Mouse (Mus musculus) neural tube, embryonic 12.5 days (tissue): ENCODE data around the gene Rgs11. TPM values are rescaled to one million over a fixed set of nuclear protein-coding genes. Genes with fewer than 3 reads are reported as not detected.

Source experiments
- ATAC-seq: fragments of 200-750 bp; cut with Nextera tagmentation; 2 replicates; pipeline ENCODE4 v1.8.0; 2017; ENCODE audit warnings: low read depth, mild to moderate bottlenecking, moderate TSS enrichment, moderate library complexity; ENCODE audit not compliant: low FRiP score
- H3K27ac ChIP-seq: fragments of 300-500 bp; sonication (generic); 2 replicates; pipeline ENCODE4 v1.5.1; 2016
- H3K27me3 ChIP-seq: fragments of 300-500 bp; sonication (generic); replicated peaks from 2 replicates; pipeline ENCODE4 v1.6.1; 2016; ENCODE audit warnings: mild to moderate bottlenecking
- H3K36me3 ChIP-seq: fragments of 300-500 bp; sonication (generic); 2 replicates; pipeline ENCODE4 v1.6.1; 2016; ENCODE audit warnings: mild to moderate bottlenecking
- H3K4me1 ChIP-seq: fragments of 300-500 bp; sonication (generic); 2 replicates; pipeline ENCODE4 v1.6.1; 2016
- H3K4me2 ChIP-seq: fragments of 300-500 bp; sonication (generic); replicated peaks from 2 replicates; pipeline ENCODE4 v1.6.1; 2016; ENCODE audit warnings: mild to moderate bottlenecking
- H3K4me3 ChIP-seq: fragments of 300-500 bp; sonication (generic); 2 replicates; pipeline ENCODE4 v1.5.1; 2016
- H3K9ac ChIP-seq: fragments of 300-500 bp; sonication (generic); 2 replicates; pipeline ENCODE4 v1.6.1; 2016; ENCODE audit warnings: mild to moderate bottlenecking
- H3K9me3 ChIP-seq: fragments of 300-500 bp; sonication (generic); 2 replicates; pipeline ENCODE4 v1.6.1; 2016; ENCODE audit warnings: mild to moderate bottlenecking
- WGBS: fragments of 180-500 bp; shearing (Covaris S2); methylation state at CpG from one replicate; pipeline ENCODE4 v1.1.7; 2016; 5-methylcytosine and 5-hydroxymethylcytosine counted together
- polyA plus RNA-seq: library from polyadenylated mRNA; unstranded; fragments of >200 nt; fragmentation: Nextera tagmentation; extraction: Ambion mirVana; gene quantifications from 2 replicates; pipeline ENCODE4 v1.2.1, GENCODE M21; 2016

Rgs11 gene
- polyA plus RNA-seq, 1 experiment from 2014 or later = 6.3 TPM

DNA sequence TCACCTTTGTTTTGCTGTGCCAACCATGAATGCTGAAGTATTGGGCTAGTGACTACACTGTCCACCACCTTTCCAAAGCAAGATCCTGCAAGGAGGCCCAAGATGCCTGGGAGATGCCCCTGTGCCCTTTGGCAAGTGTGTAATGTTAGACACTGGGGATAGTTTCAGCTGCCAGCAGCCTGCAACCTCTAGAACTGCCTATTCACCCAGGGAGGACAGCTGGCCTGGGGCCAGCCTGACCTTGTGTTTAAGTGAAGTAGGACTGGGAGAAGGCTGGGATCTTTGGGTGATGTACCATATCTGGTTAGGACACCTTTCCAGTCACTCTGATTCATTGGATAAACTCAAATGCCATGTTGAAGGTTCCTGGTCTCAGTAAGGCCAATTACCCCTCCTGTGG lies 753 bp upstream of the Rgs11 start:
- Histone ChIP-seq H3K9me3 (no peaks in the 10 kb centered on the region), H3K4me1 (peaks cover 18% of the 10 kb centered on the region), H3K4me3 (no peak overlapping the region), H3K27me3 (peaks cover 63% of the 10 kb centered on the region), H3K27ac (no peak overlapping the region), H3K36me3 (peaks cover 10% of the 10 kb centered on the region), H3K4me2 (no peak overlapping the region), H3K9ac (no peak overlapping the region)
- ATAC-seq = no peak

DNA sequence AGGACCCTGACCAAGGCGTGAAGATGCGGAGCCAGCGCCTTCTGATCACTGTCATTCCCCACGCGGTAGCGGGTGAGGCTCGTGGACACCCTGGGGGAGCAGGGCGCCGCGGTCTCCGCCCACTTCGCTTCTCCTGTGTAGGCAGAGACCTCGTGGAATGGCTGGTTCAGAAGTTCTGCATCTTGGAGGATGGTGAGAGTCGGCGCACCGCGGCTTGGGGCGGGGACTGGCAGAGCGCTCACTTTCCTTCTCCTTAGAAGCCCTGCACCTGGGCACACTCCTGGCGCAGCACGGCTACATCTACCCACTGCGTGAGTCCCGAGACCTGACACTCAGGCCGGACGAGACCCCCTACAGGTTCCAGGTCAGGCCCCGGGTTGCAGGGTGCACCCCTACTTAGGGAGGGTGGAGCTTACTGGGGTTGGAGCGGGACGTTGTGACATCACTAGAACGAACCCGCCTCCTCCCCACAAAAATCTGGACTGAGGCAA lies 615 bp downstream of the Rgs11 start:
- 1% methylated on average over 30 of the region's 30 CpGs for WGBS
- Histone ChIP-seq H3K4me1 (peaks cover 18% of the 10 kb centered on the region), H3K27ac (no peak overlapping the region), H3K4me3 (peak overlapping the region; percentile 30), H3K4me2 (peak overlapping the region; percentile 55), H3K36me3 (no peaks in the 10 kb centered on the region), H3K9me3 (no peaks in the 10 kb centered on the region), H3K9ac (peak overlapping the region; percentile 30; the same call in 1 of the 2 replicates), H3K27me3 (peaks cover 63% of the 10 kb centered on the region)
- ATAC-seq = no peak; the same call in 1 of the 2 replicates

- H3K27ac ChIP-seq = no peak overlapping the region
- H3K4me2 ChIP-seq = no peak overlapping the region
- no peaks in the 10 kb centered on the region for H3K36me3 ChIP-seq
- H3K4me1 ChIP-seq = peaks cover 18% of the 10 kb centered on the region
- no peak overlapping the region for H3K9ac ChIP-seq
- no peaks in the 10 kb centered on the region for H3K9me3 ChIP-seq
- WGBS = 36% methylated on average over 11 of the region's 11 CpGs
- no peak for ATAC-seq
- peaks cover 51% of the 10 kb centered on the region for H3K27me3 ChIP-seq
- no peak overlapping the region for H3K4me3 ChIP-seq
Observed at GRCm38 (mm10) chr17:26204766-26205165, 2.0 kb downstream of the Rgs11 start.

DNA sequence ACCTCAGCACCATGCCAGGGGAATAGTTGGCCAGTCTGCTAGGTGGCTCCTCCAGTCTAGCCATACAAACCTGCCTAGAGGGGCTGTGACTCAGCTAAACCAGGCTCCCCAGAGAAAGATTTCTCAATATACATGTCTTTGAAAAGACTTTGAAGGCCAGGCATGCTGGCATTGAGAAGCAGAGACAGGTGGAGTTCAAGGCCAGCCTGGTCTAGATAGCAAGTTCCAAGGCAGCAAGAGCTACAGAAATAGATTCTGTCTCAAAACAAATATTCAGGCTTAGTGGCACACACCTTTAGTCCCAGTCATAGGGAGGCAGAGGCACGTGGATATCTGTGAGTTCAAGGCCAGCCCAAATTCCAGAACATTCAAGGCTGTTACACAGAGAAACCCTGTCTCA lies 3.6 kb downstream of the Rgs11 start:
- H3K4me2 ChIP-seq = no peak overlapping the region
- ATAC-seq = no peak
- WGBS = 71% methylated on average over 1 of the region's 1 CpGs
- H3K27me3 ChIP-seq = peaks cover 36% of the 10 kb centered on the region
- H3K4me1 ChIP-seq = peaks cover 10% of the 10 kb centered on the region
- H3K9me3 ChIP-seq = no peaks in the 10 kb centered on the region
- no peaks in the 10 kb centered on the region for H3K36me3 ChIP-seq
- H3K9ac ChIP-seq = no peak overlapping the region
- no peak overlapping the region for H3K27ac ChIP-seq
- H3K4me3 ChIP-seq = no peak overlapping the region

DNA sequence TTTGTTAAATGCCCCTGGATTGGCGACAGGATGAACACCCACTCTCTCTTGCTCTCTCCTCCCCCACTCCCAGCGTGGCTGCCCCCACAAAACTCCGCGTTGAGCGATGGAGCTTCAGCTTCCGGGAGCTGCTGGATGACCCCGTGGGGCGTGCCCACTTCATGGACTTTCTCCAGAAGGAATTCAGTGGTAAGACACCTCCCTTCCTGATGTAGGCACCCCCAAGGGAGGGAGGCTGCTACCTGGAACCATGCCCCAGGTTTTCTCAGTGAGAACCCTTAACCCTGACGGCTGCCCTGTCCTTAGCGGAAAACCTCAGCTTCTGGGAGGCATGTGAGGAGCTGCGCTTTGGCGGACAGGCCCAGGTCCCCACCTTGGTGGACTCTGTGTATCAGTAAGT lies 4.9 kb downstream of the Rgs11 start, which contains the start of gene Arhgdig:
TSS of gene Arhgdig (minus strand) at position 101 of the 400 bp plus-strand sequence.
- Histone ChIP-seq H3K27me3 (peaks cover 23% of the 10 kb centered on the region), H3K4me2 (no peak within 1 kb of the TSS), H3K9ac (no peak within 1 kb of the TSS), H3K27ac (no peak within 1 kb of the TSS), H3K4me1 (peaks cover 9% of the 10 kb centered on the region), H3K9me3 (no peaks in the 10 kb centered on the region), H3K36me3 (no peaks in the 10 kb centered on the region), H3K4me3 (no peak within 1 kb of the TSS)
- 92% methylated on average over 12 of the region's 12 CpGs for WGBS
- ATAC-seq = no peak

GRCm38 (mm10) chr17:26212241-26212640 lies 9.5 kb downstream of the Rgs11 start:
- WGBS = 88% methylated on average over 7 of the region's 7 CpGs
- H3K27ac ChIP-seq = no peak overlapping the region
- H3K4me1 ChIP-seq = no peaks in the 10 kb centered on the region
- H3K27me3 ChIP-seq = no peaks in the 10 kb centered on the region
- no peak overlapping the region for H3K4me3 ChIP-seq
- no peak overlapping the region for H3K4me2 ChIP-seq
- H3K36me3 ChIP-seq = peaks cover 5% of the 10 kb centered on the region; the same call in 1 of the 2 replicates
- ATAC-seq = no peak
- no peak overlapping the region for H3K9ac ChIP-seq
- H3K9me3 ChIP-seq = no peaks in the 10 kb centered on the region

DNA sequence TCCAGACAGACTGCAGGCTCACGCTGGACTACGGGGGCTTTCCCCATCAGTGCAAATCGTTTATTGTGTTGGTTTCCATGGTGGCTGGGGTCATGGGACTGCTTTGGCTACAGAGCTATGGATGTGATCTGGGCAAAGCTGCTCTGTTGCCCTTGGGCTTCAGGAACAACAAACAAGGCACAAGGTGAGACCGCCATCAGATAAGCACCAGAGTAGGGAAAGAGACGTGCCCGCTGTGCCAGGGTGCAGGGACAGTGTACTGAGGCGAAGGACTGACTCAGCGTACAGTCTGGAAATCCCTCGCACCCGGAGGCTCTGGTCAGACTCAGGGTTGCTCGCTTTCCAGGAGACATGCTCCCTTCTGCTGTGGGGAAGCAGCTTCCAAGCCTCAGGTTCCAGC lies 9.9 kb downstream of the Rgs11 start:
- Histone ChIP-seq H3K27me3 (no peaks in the 10 kb centered on the region), H3K4me1 (no peaks in the 10 kb centered on the region), H3K4me2 (no peak overlapping the region), H3K36me3 (peaks cover 5% of the 10 kb centered on the region; the same call in 1 of the 2 replicates), H3K9me3 (no peaks in the 10 kb centered on the region), H3K9ac (no peak overlapping the region), H3K27ac (no peak overlapping the region), H3K4me3 (no peak overlapping the region)
- 87% methylated on average over 11 of the region's 11 CpGs for WGBS
- ATAC-seq = no peak

DNA sequence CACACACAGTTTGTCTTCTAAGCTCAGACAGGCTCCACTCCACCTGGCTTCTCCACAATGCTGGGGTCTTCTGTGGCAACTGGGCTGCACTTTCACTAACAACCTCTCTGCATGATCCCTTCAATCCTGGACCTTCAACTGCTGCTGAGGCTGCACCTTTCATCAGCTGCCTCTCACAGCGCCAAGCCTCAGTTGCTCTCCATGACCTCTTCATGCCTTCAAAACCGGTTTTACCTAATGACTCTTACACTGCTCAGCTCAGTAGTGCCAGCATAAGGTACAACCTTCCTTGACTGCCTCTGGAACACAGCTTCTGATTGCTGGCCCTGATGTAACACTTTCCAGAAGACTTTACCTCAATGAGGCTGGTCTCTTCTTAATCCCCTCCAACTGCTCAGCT lies 18.8 kb downstream of the Rgs11 start:
- 74% methylated on average over 2 of the region's 2 CpGs for WGBS
- Histone ChIP-seq H3K4me3 (no peak overlapping the region), H3K4me1 (no peaks in the 10 kb centered on the region), H3K27me3 (no peaks in the 10 kb centered on the region), H3K36me3 (no peaks in the 10 kb centered on the region; the same call in 1 of the 2 replicates), H3K9me3 (no peaks in the 10 kb centered on the region), H3K9ac (no peak overlapping the region), H3K27ac (no peak overlapping the region), H3K4me2 (no peak overlapping the region)
- ATAC-seq = no peak

- Histone ChIP-seq H3K27ac (no peak overlapping the region), H3K27me3 (no peaks in the 10 kb centered on the region), H3K4me3 (no peak overlapping the region), H3K9ac (no peak overlapping the region), H3K4me1 (no peaks in the 10 kb centered on the region), H3K9me3 (no peaks in the 10 kb centered on the region), H3K36me3 (no peaks in the 10 kb centered on the region), H3K4me2 (no peak overlapping the region)
- ATAC-seq = no peak
- 87% methylated on average over 12 of the region's 12 CpGs for WGBS
Observed at GRCm38 (mm10) chr17:26225150-26225549, 22.4 kb downstream of the Rgs11 start.

GRCm38 (mm10) chr17:26229776-26230175 lies 27.0 kb downstream of the Rgs11 start:
- no peaks in the 10 kb centered on the region for H3K4me1 ChIP-seq
- no peak overlapping the region for H3K27ac ChIP-seq
- no peak overlapping the region for H3K4me3 ChIP-seq
- no peaks in the 10 kb centered on the region for H3K9me3 ChIP-seq
- no peak overlapping the region for H3K9ac ChIP-seq
- no peaks in the 10 kb centered on the region for H3K27me3 ChIP-seq
- 91% methylated on average over 5 of the region's 5 CpGs for WGBS
- ATAC-seq = no peak
- H3K4me2 ChIP-seq = no peak overlapping the region
- H3K36me3 ChIP-seq = no peaks in the 10 kb centered on the region

- 89% methylated on average over 5 of the region's 5 CpGs for WGBS
- H3K4me1 ChIP-seq = peaks cover 9% of the 10 kb centered on the region
- H3K9ac ChIP-seq = no peak overlapping the region
- no peak overlapping the region for H3K4me3 ChIP-seq
- no peaks in the 10 kb centered on the region for H3K36me3 ChIP-seq
- H3K4me2 ChIP-seq = no peak overlapping the region
- no peaks in the 10 kb centered on the region for H3K9me3 ChIP-seq
- ATAC-seq = no peak
- no peak overlapping the region for H3K27ac ChIP-seq
- H3K27me3 ChIP-seq = no peaks in the 10 kb centered on the region
Observed at GRCm38 (mm10) chr17:26231156-26231555, 28.4 kb downstream of the Rgs11 start.

GRCm38 (mm10) chr17:26232863-26233262 lies 30.1 kb downstream of the Rgs11 start:
- ATAC-seq = no peak
- Histone ChIP-seq H3K4me3 (no peak overlapping the region), H3K36me3 (no peaks in the 10 kb centered on the region), H3K4me2 (no peak overlapping the region), H3K9ac (no peak overlapping the region), H3K27ac (no peak overlapping the region), H3K9me3 (no peaks in the 10 kb centered on the region), H3K4me1 (peaks cover 9% of the 10 kb centered on the region), H3K27me3 (no peaks in the 10 kb centered on the region)
- WGBS = 76% methylated on average over 8 of the region's 8 CpGs

DNA sequence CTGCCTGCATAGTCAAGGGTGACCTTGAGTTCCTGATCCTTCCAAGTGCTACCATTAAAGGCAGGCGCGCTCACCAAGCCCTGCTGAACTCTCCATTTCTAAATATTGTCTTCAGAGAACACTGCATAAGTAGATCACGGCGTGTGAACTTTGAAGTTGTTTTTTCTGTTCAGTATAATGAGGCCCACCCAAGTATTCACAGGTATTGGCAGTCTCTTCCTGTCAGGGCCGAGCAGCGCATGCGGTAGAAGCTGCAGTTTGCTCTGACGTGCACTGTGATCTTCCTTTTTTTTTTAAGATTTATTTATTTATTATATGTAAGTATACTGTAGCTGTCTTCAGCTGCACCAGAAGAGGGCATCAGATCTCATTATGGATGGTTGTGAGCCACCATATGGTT lies 31.6 kb downstream of the Rgs11 start:
- Histone ChIP-seq H3K4me3 (no peak overlapping the region), H3K9ac (no peak overlapping the region), H3K4me1 (peaks cover 9% of the 10 kb centered on the region)

More for the DNA sequence above, 31.6 kb downstream of the Rgs11 start:
- ATAC-seq = no peak
- H3K9me3 ChIP-seq = no peaks in the 10 kb centered on the region
- H3K27ac ChIP-seq = no peak overlapping the region
- 93% methylated on average over 8 of the region's 8 CpGs for WGBS
- H3K27me3 ChIP-seq = no peaks in the 10 kb centered on the region
- H3K4me2 ChIP-seq = no peak overlapping the region
- no peaks in the 10 kb centered on the region for H3K36me3 ChIP-seq
